Mouse (Mus musculus) T-cell, adult 66 days (primary cell): ENCODE data around the gene Meioc. TPM values are rescaled to one million over a fixed set of nuclear protein-coding genes. Genes with fewer than 3 reads are reported as not detected.

Experiments used
- total RNA-seq, 2 experiments: library from RNA; stranded (reverse); gene quantifications; 3 replicates in 1 of 2; 4 replicates in 1 of 2; pipeline ENCODE4 v1.2.4; 2023

Gene Meioc
- not detected for total RNA-seq

GRCm38 (mm10) chr11:102663416-102663815, at the start of gene Meioc:
TSS of gene Meioc (plus strand) at chr11:102663716.

GRCm38 (mm10) chr11:102697338-102698017, 34.0 kb downstream of the Meioc start, which contains the start of gene Ccdc43:
TSS of gene Ccdc43 (minus strand) at chr11:102697782.

Other genes with a start within 250 kb of the Meioc start
- gene Grn, start 233.4 kb upstream of the Meioc start, total RNA-seq: 10 to 100 TPM; 14.8 to 23.8 TPM
- gene Fam171a2, start 216.0 kb upstream of the Meioc start, total RNA-seq: 1 to 10 TPM in 1 of 2 experiments, not detected in 1; 1.5 TPM
- 10 to 100 TPM; 15.2 to 24.0 TPM for gene Itga2b, start 193.6 kb upstream of the Meioc start, total RNA-seq
- 10 to 100 TPM; 54.3 to 61.2 TPM for gene Gpatch8, start 107.3 kb upstream of the Meioc start, total RNA-seq
- gene Gm11627, start 84.3 kb upstream of the Meioc start, total RNA-seq: not detected
- not detected for gene Fzd2, start 59.3 kb upstream of the Meioc start, total RNA-seq
- gene Ccdc43, start 34.1 kb downstream of the Meioc start, total RNA-seq: 10 to 100 TPM; 37.0 to 38.8 TPM
- 1 to 10 TPM; 2.8 to 2.9 TPM for gene Adam11, start 97.7 kb downstream of the Meioc start, total RNA-seq
- not detected for gene Gjc1, start 156.0 kb downstream of the Meioc start, total RNA-seq
- gene Higd1b, start 172.1 kb downstream of the Meioc start, total RNA-seq: not detected
- 100 to 1,000 TPM; 154 TPM for gene Eftud2, start 217.3 kb downstream of the Meioc start, total RNA-seq
- not detected for gene Ccdc103, start 217.5 kb downstream of the Meioc start, total RNA-seq
- gene Fam187a, start 221.5 kb downstream of the Meioc start, total RNA-seq: not detected
- not detected for gene Gfap, start 237.2 kb downstream of the Meioc start, total RNA-seq